Mouse (Mus musculus): ENCODE results near the gene Desi1. TPM values are rescaled to one million over a fixed set of nuclear protein-coding genes. Genes with fewer than 3 reads are reported as not detected.

Gene Desi1
- polyA plus RNA-seq, 1 experiment from 2014 or later, result 26.9 TPM

DNA sequence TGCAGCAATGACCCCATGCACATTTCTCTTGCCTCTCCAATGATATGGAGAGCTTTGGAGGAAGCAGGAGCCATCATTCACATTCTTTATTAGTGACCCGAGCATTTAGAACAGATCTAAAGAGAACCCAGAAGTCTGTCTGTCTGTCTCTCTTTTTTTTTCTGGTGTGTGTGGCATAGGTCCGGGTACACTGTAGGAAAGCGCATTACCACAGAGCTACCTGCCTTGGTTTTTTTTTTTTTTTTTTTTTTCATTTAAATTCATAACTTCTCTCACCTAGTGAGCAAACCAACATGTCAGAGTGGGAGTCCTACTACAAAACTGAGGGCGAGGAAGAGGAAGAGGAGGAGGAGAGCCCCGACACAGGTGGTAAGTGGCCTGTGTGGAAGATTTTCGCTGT, 16.8 kb downstream of the Desi1 start:
- H3K36me3 ChIP-seq, result peaks cover 22% of the 10 kb centered on the region
- no peaks in the 10 kb centered on the region for H3K27me3 ChIP-seq
- ATAC-seq (ENCODE audit: low FRiP score, low read depth), result no peak
- peak overlapping the region; percentile 77 for H3K9ac ChIP-seq
- peaks cover 24% of the 10 kb centered on the region for H3K4me1 ChIP-seq
- peak overlapping the region; percentile 95 for H3K4me2 ChIP-seq (replicated peaks)
- peak overlapping the region; percentile 92 for H3K4me3 ChIP-seq
- WGBS, result 23% methylated on average over 6 of the region's 6 CpGs
- H3K27ac ChIP-seq, result peak overlapping the region; percentile 67; the same call in 1 of the 2 replicates
- H3K9me3 ChIP-seq, result no peaks in the 10 kb centered on the region

DNA sequence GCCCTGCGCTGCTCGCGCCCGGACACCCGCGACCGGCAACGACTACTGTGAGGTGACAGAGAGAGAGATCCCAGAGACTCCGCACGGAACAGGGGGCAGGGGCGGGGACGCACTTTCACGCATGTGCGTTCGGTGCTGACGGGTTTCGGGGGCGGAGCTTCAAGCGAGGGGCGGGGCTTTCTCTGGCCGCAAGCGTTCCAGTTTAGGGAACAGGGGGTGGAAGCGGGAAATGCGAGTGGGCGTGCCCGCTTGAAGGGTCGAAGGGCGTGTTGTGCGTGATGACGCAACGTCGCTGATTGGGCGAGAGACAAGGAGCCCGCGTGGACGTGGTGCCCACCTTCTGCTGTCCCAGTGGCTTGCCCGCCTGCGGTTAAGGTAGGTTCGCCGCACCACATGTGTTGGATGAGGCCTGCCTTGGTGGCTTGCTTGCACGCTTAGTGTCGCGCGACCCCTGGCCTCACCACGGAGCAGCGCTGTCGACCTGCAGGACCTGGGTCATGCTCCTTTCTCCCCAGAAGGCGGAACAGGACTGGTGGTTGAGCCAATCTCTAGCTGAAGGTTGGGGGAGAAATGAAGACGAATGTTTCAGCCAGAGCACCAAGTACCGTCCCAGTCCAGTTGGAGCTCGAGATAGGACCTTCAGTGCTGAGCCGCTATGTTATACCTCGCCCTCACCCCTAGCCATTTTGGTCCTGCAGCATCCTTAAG, 17.4 kb downstream of the Desi1 start:
- H3K36me3 ChIP-seq, result peaks cover 17% of the 10 kb centered on the region
- no peaks in the 10 kb centered on the region for H3K9me3 ChIP-seq
- peak overlapping the region; percentile 95 for H3K4me2 ChIP-seq (replicated peaks)
- H3K27ac ChIP-seq, result peak overlapping the region; percentile 67
- ATAC-seq (ENCODE audit: low FRiP score, low read depth), result peak; percentile 98
- under 1% methylated on average over 53 of the region's 53 CpGs for WGBS
- H3K4me1 ChIP-seq, result peaks cover 24% of the 10 kb centered on the region
- peak overlapping the region; percentile 92 for H3K4me3 ChIP-seq
- no peaks in the 10 kb centered on the region for H3K27me3 ChIP-seq
- H3K9ac ChIP-seq, result peak overlapping the region; percentile 89

DNA sequence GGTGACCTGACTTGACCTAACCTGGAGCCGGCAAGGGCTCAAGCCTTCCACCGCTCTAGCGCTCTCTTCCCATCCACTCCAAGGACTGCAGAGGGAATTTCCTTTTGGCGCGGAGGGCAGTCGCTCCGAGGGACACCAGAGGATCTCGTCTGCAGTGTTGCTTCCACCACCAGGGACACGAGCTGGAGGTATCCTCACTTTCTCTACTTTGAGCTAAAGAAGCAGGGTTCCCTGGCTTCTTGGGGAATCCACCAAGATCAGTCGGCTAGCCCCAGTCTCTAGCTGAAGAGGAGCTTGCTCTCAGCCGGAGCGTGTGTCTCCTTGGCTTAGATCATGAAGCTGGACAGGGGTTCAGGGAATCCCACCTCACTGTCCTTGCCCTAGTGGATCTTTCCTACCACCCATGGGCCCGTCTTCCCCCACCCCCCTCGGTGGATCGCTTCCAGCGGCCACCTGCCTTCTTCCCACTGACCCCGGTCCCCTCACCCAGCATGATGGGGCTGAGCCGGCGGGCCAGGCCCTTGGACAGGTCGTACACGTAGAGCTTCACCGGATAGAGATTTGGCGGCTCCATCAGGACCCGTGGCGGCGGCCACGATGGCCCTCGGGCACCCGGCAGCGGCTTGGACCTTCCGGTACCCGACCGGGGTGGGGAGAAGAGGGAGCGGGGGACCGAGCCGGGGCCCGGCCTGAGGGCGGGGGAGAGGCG, 18.1 kb downstream of the Desi1 start:
- Histone ChIP-seq H3K9me3 (no peaks in the 10 kb centered on the region), H3K9ac (peak overlapping the region; percentile 89), H3K27ac (peak overlapping the region; percentile 48; the same call in 1 of the 2 replicates), H3K4me1 (peaks cover 24% of the 10 kb centered on the region), H3K4me2 (replicated peaks) (peak overlapping the region; percentile 95), H3K36me3 (peaks cover 14% of the 10 kb centered on the region), H3K4me3 (peak overlapping the region; percentile 92), H3K27me3 (no peaks in the 10 kb centered on the region)
- ATAC-seq (ENCODE audit: low FRiP score, low read depth), result no peak; the same call in 1 of the 2 replicates
- under 1% methylated on average over 39 of the region's 39 CpGs for WGBS

DNA sequence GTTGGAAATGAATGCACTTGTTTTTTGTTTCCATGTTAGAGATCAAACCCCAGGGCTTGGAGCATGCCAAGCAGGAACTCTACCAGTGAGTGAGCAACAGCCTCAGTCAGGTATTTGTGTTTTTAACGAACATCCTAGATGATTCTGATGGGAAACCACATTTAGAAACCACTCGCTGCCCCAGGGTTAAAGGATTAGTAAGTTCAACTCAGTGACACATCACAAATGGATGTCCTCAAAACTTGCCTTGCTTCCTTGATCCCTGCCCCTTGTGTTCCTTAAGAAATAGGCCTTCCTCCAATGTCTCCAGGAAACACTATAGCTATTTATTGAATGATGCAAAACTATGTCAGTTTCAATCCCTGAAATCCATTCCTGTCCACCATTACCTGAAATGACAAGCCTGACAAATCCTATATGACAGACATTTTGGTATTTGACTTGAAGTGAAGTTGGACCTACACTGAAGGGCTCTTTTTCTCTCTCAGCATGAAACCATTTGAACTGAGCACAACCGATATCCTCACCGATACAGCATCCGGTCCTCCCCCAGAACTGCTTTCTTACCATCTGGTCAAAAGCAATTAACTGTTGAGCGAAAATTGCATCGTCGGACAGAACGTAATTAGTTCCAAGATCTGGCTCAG, 18.8 kb downstream of the Desi1 start:
- WGBS, result 14% methylated on average over 9 of the region's 9 CpGs
- Histone ChIP-seq H3K9ac (peak overlapping the region; percentile 89), H3K9me3 (no peaks in the 10 kb centered on the region), H3K36me3 (peaks cover 11% of the 10 kb centered on the region), H3K4me3 (peak overlapping the region; percentile 92), H3K27me3 (no peaks in the 10 kb centered on the region), H3K27ac (no peak overlapping the region), H3K4me2 (replicated peaks) (peak overlapping the region; percentile 95), H3K4me1 (peaks cover 24% of the 10 kb centered on the region)
- ATAC-seq (ENCODE audit: low FRiP score, low read depth), result no peak

DNA sequence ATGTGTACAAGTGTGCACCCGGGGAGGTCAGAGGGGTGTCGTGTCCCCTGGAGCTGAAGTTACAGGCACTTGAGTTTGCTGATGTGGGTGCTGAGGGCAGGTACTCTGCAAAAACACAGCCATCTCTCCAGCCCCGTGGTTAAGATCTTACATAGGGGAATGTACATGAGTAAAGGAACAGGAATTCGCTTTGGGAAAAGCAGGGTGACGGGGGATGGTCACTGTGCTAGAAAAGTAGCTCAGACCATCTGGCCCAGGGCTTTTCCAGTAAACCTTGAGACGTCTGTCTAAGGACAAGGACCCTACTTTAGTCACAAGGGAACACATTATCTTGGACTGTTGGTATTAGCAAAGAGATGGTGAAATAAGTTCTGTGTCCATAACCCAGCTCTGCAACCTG, 21.7 kb downstream of the Desi1 start:
- Histone ChIP-seq H3K4me1 (peaks cover 19% of the 10 kb centered on the region), H3K9ac (no peak overlapping the region), H3K36me3 (no peaks in the 10 kb centered on the region), H3K27me3 (no peaks in the 10 kb centered on the region), H3K4me3 (no peak overlapping the region), H3K9me3 (no peaks in the 10 kb centered on the region), H3K4me2 (replicated peaks) (no peak overlapping the region), H3K27ac (no peak overlapping the region)
- ATAC-seq (ENCODE audit: low FRiP score, low read depth), result no peak
- WGBS, result 84% methylated on average over 6 of the region's 6 CpGs

DNA sequence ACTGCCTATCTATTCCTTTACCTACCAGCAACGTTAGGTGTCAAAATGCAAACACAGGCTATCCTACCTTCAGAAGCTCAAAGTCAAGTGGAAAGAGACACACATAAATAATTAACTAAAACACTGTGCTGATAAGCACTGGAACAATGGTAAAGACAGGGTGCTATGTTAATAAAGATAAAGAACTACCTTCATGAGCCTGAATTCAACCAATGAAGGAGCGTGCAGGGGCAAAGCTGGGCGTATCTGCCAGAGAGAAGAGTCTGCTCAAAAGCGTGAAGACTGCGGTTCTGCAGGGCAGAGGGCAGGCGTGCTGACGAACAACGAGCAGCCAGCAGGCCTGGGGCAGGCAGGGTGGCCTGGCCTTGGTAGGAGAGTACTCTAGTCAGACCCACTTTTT, 29.4 kb downstream of the Desi1 start:
- Histone ChIP-seq H3K4me2 (replicated peaks) (no peak overlapping the region), H3K4me1 (no peaks in the 10 kb centered on the region), H3K27me3 (no peaks in the 10 kb centered on the region), H3K9ac (no peak overlapping the region), H3K4me3 (no peak overlapping the region), H3K9me3 (no peaks in the 10 kb centered on the region), H3K27ac (no peak overlapping the region), H3K36me3 (peaks cover 39% of the 10 kb centered on the region)
- WGBS, result 90% methylated on average over 8 of the region's 8 CpGs
- ATAC-seq (ENCODE audit: low FRiP score, low read depth), result no peak

DNA sequence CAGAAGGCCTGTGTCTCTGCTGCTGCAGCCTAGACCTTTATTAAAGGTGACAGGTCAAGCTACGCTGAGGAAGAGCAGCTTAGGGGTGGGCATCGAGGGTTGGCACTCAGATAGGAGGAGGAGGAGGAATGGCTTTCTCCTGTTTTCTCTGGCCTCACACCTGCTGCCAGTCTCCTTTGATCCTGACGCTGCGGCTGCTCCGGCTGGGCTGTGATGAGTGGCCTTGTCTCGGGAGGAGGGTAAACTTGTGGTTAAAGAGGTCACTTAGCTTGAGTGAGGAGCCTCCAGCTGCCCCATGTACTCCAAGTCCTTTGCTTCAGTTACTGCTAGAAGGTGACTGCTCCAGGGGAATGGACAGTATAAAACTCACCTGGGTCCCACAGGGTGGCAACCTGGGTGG, 39.7 kb downstream of the Desi1 start:
- no peak overlapping the region for H3K4me2 ChIP-seq (replicated peaks)
- no peaks in the 10 kb centered on the region for H3K27me3 ChIP-seq
- 74% methylated on average over 6 of the region's 6 CpGs for WGBS
- peaks cover 64% of the 10 kb centered on the region for H3K36me3 ChIP-seq
- no peak overlapping the region for H3K4me3 ChIP-seq
- H3K9ac ChIP-seq, result no peak overlapping the region
- H3K27ac ChIP-seq, result no peak overlapping the region
- H3K4me1 ChIP-seq, result no peaks in the 10 kb centered on the region
- no peaks in the 10 kb centered on the region for H3K9me3 ChIP-seq
- ATAC-seq (ENCODE audit: low FRiP score, low read depth), result no peak

DNA sequence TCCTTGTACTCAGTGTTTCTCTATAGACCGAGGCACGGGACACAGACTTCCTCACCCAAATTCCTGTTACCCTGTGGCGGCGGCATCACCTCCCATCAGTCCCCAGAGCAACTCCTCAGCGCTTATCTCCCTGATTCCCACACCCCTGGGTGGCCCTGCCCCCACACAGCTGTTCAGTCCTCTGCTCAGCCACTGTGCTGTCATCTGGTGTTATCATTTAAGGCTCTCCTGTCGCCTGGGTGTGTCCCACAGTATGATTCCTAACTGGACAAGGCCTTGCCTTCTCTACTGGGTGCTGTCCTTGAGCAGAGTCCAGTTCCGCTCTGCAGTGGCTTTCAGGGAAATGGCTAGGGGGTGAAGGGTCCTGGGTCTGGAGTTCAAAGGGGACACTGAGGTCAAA, 43.1 kb downstream of the Desi1 start:
- 45% methylated on average over 7 of the region's 7 CpGs for WGBS
- no peak for ATAC-seq (ENCODE audit: low FRiP score, low read depth)
- no peaks in the 10 kb centered on the region for H3K27me3 ChIP-seq
- H3K9ac ChIP-seq, result no peak overlapping the region
- no peaks in the 10 kb centered on the region for H3K4me1 ChIP-seq
- no peak overlapping the region for H3K4me2 ChIP-seq (replicated peaks)
- peaks cover 31% of the 10 kb centered on the region for H3K36me3 ChIP-seq
- H3K27ac ChIP-seq, result no peak overlapping the region
- no peak overlapping the region for H3K4me3 ChIP-seq
- H3K9me3 ChIP-seq, result no peaks in the 10 kb centered on the region

DNA sequence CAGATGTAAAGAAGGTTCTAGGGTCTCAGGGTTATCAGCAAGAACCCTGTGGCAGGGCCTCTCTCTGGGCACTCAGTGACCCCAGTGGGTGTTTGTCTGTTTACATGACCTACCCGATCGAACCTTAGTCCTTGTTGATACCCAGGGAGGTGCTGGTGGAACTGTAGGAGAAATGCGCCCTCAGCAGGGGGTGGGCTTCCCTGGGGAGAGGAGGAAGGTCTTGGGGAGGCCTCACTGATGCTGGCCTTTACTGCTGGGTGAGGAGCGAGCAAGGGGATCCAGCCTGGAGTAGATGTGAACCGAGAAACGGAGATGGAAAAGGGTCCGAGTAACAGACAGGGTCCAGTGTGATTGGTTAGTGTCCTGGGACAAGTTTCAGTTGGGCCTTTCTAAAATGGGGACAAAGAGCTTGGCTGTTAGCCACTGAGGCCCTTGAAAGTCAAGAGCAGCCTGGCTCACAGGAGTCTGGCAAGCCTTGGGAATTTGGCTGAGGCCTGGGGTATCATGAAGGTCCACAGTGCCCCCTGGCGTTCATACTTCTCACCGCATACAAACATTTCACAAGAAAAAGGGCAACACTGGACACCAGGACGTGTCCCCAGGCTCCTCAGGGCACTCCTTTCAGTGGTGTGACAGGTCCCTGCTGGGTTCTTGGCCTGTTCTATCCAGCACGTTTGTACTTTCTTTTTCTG, 44.1 kb downstream of the Desi1 start:
- WGBS, result 49% methylated on average over 11 of the region's 11 CpGs
- Histone ChIP-seq H3K9ac (peak overlapping the region; percentile 50; the same call in 1 of the 2 replicates), H3K4me3 (no peak overlapping the region), H3K27ac (no peak overlapping the region), H3K4me2 (replicated peaks) (no peak overlapping the region), H3K9me3 (no peaks in the 10 kb centered on the region), H3K4me1 (no peaks in the 10 kb centered on the region), H3K36me3 (peaks cover 20% of the 10 kb centered on the region), H3K27me3 (no peaks in the 10 kb centered on the region)
- ATAC-seq (ENCODE audit: low FRiP score, low read depth), result no peak

DNA sequence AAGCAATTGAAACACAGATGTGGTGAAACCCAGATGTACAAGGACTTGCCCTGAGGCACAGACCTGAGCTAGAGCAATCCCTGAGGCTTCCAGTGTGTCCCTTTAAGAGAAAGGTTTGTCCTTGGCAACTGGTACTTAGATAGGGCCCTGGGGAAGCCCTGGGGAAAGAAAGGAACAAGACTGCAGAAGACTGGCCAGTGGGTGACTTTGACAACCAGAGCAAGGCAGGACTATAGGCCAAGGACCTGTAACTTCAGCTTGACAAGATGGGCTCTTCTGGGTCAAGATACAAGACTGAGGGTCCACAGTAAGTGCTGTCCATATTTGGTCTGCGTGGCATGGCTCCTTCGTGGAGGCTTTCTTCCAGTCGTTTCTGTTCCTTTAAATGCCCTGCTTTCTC, 46.0 kb downstream of the Desi1 start, which contains the start of gene Xrcc6:
Xrcc6 (plus strand) TSS at position 190 of the 400 bp plus-strand sequence.
- Histone ChIP-seq H3K4me3 (no peak within 1 kb of the TSS), H3K4me2 (replicated peaks) (no peak within 1 kb of the TSS), H3K4me1 (no peaks in the 10 kb centered on the region), H3K36me3 (peaks cover 2% of the 10 kb centered on the region; the same call in 1 of the 2 replicates), H3K9me3 (no peaks in the 10 kb centered on the region), H3K9ac (no peak within 1 kb of the TSS), H3K27me3 (no peaks in the 10 kb centered on the region), H3K27ac (no peak within 1 kb of the TSS)
- WGBS, result 84% methylated on average over 3 of the region's 3 CpGs
- ATAC-seq (ENCODE audit: low FRiP score, low read depth), result no peak

DNA sequence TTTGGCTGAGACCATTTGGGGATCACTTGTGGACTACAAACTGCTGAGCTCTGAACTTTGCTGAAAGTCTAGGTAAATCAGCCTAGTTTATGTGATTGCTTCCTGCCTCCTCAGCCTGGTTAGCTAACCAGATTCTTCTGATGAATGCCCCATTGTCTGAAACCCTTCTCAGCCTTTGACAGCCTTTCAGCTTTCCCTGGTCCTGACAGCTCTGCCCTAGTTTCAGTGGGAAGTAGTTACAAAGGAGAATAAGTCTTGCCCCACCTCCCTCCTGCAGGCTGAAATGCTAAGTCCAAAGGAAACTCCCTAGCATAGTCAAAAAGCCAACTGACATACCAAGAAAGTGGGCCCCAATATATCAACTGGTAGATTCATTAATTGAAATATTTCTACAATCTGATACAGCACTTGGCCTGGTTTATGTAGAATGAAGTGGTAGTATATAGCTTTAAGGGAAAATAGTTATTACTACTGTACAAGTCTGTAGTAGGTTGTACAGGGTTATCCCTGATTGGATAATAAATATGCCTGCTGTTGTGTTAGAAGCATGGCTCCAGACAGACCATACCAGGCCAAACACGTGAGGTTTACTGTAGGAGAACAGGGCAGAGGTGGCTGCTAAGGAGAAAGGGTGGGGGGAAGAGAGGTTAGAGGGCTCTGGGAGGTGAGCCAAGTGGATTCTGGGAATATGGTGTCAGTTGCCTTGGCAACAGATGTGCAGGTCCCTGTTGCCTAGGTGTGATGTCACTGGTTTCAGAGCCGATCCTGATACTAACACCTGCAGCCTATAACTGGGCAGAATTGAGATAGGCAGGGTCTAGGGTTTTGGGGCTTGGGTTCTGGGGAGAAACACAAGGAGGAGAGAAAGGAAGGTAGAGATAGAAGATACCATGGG, 48.1 kb downstream of the Desi1 start:
- H3K27ac ChIP-seq, result no peak overlapping the region; the same call in 1 of the 2 replicates
- WGBS, result 58% methylated on average over 2 of the region's 2 CpGs
- no peak for ATAC-seq (ENCODE audit: low FRiP score, low read depth)
- H3K4me2 ChIP-seq (replicated peaks), result no peak overlapping the region
- H3K4me1 ChIP-seq, result no peaks in the 10 kb centered on the region
- H3K9me3 ChIP-seq, result no peaks in the 10 kb centered on the region
- no peaks in the 10 kb centered on the region for H3K27me3 ChIP-seq
- H3K4me3 ChIP-seq, result no peak overlapping the region
- H3K36me3 ChIP-seq, result no peaks in the 10 kb centered on the region
- H3K9ac ChIP-seq, result no peak overlapping the region

All from limb, embryonic 13.5 days (tissue).